Mouse (Mus musculus): ENCODE measurements around the gene Dock4.

Gene Dock4

GRCm38 (mm10) chr12:40669460-40669859 lies 223.7 kb downstream of the Dock4 start:
- no peak for DNase-seq

GRCm38 (mm10) chr12:40670766-40671165 lies 225.0 kb downstream of the Dock4 start:
- no peak for DNase-seq

GRCm38 (mm10) chr12:40679713-40680112 lies 234.0 kb downstream of the Dock4 start:
- no peak for DNase-seq

- DNase-seq = peak; percentile 57
These were observed 234.8 kb downstream of the Dock4 start for GRCm38 (mm10) chr12:40680551-40680950.

- DNase-seq = no peak
These were observed 245.7 kb downstream of the Dock4 start for GRCm38 (mm10) chr12:40691444-40691843.

GRCm38 (mm10) chr12:40694082-40694721 lies 248.4 kb downstream of the Dock4 start:
- no peak for DNase-seq

GRCm38 (mm10) chr12:40698330-40698729 lies 252.6 kb downstream of the Dock4 start:
- DNase-seq = no peak

GRCm38 (mm10) chr12:40702233-40702792 lies 256.6 kb downstream of the Dock4 start:
- DNase-seq = no peak

GRCm38 (mm10) chr12:40704296-40704695 lies 258.5 kb downstream of the Dock4 start:
- no peak for DNase-seq

- no peak for DNase-seq
These were observed 261.4 kb downstream of the Dock4 start for GRCm38 (mm10) chr12:40707108-40707507.

GRCm38 (mm10) chr12:40709094-40709493 lies 263.3 kb downstream of the Dock4 start:
- no peak for DNase-seq

GRCm38 (mm10) chr12:40712235-40712634 lies 266.5 kb downstream of the Dock4 start:
- DNase-seq = no peak

- no peak for DNase-seq
These were observed 268.5 kb downstream of the Dock4 start for GRCm38 (mm10) chr12:40714288-40714687.

GRCm38 (mm10) chr12:40715174-40715573 lies 269.4 kb downstream of the Dock4 start:
- DNase-seq = no peak

- no peak for DNase-seq
These were observed 282.6 kb downstream of the Dock4 start for GRCm38 (mm10) chr12:40728373-40728772.

GRCm38 (mm10) chr12:40730756-40731155 lies 285.0 kb downstream of the Dock4 start:
- no peak for DNase-seq

GRCm38 (mm10) chr12:40745501-40745900 lies 299.7 kb downstream of the Dock4 start:
- DNase-seq = no peak

- no peak for DNase-seq
These were observed 300.3 kb downstream of the Dock4 start for GRCm38 (mm10) chr12:40746081-40746480.

- DNase-seq = no peak
These were observed 313.5 kb downstream of the Dock4 start for GRCm38 (mm10) chr12:40759281-40759680.

GRCm38 (mm10) chr12:40767258-40767816 lies 321.6 kb downstream of the Dock4 start:
- DNase-seq = no peak

GRCm38 (mm10) chr12:40773091-40773490 lies 327.3 kb downstream of the Dock4 start:
- DNase-seq = no peak

- no peak for DNase-seq
These were observed 335.8 kb downstream of the Dock4 start for GRCm38 (mm10) chr12:40781554-40781953.

- DNase-seq = no peak
These were observed 342.9 kb downstream of the Dock4 start for GRCm38 (mm10) chr12:40788621-40789111.

All from thymus, postnatal 4 days (tissue).